Mouse (Mus musculus): ENCODE measurements at regions not wholly inside any gene's neighbourhood (a gene's known extent, or its start where the extent isn't known, plus 50 kb on each side); places are given as distances from the start of the nearest gene placed in this dataset.

DNA sequence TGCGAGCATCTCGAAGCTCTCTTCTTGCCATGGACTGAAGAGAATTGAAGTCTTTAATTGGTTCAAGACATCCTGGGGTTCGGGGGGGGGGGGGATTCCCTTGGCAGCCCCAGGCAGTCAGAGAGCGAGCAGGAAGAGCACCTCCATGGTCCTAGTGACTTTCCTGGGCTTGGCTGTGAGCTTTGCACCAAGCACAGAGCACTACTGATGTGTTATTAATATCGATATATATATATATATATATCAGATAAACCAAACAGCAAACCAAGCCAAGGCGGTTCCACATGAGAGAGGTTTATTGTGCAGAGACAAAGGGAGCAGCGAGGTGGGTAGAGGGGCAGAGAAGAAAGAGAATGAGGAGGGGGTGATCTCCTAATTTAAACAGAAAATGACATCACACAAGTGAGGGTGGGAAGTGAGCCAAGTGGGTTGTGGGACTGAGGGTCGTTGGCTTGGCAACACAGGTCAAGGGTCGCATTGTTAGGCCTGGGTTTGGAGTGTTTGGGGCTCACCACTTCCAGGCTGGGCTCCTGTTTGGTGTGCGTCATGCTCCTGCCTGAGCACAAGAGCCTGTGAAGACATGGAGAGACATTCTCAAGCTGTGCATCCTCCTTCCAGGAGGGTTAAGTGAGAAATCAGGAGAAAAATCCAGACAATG lies 119.9 kb downstream of the Bod1 start:
- TF ChIP-seq CTCF (IDR thresholded peaks at IDR 0.05; ENCODE audit: low read depth, low read length) (no peak), POLR2A (IDR thresholded peaks at IDR 0.05; ENCODE audit: extremely low read depth, insufficient read depth, low read length) (no peak)

Data from liver, adult 2 months (tissue).